ENCODE assay signal across 19 mouse cellular contexts in the genomic region with DNA sequence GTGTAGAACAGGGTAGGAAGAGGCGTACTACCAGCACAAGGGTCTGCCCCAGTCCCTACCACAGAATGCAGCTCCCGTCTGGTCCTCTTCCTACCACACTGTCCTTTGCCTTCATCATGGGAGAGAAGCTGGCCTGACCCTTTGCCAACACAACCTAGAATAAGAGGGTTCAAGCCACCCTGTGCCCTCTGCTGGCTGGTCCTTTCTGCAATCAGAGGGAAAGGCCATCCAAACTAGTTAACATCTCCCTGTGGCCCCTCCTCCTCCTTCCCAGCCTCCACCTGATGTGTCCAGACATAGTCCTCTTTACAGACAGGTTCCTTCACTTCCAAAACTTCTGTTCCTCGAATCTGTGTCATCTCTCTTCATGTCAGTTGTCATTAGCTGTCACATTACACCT.
A peak's percentile ranks its signal among the peaks of the same experiment; 100 is the strongest.
DNase-seq lines count a peak whose midpoint lies in the region; ATAC-seq and TF ChIP-seq lines count a peak whose summit lies in the region.
"Had no signal": no experiment of that assay in that cellular context is flagged by ENCODE, and none has a peak within 500 bp of the region (broad histone marks: within the 10 kb centered on the region; RNA-seq: fewer than 3 reads in every experiment).

No protein-coding gene starts in this region.

- no peaks in the 10 kb centered on the region for H3K36me3 ChIP-seq in midbrain, embryonic 11.5 days (ENCODE audit: control insufficient read depth, insufficient read depth, low read length)
- no peaks in the 10 kb centered on the region for H3K36me3 ChIP-seq in midbrain, embryonic 15.5 days (replicated peaks)
- H3K36me3 ChIP-seq in CH12.LX (replicated peaks in 1 of 2; ENCODE audit: control insufficient read depth in 1 of 2, insufficient read depth in 1 of 2, low read length in 1 of 2), result no peaks in the 10 kb centered on the region
- H3K36me3 ChIP-seq: G1E had no signal

- no peak for TF ChIP-seq EP300 in CH12.LX (IDR thresholded peaks at IDR 0.05; ENCODE audit: low read length)

- H3K4me2 ChIP-seq in midbrain, embryonic 11.5 days, result no peak overlapping the region
- no peak overlapping the region for H3K4me2 ChIP-seq in midbrain, embryonic 15.5 days
- no peak overlapping the region for H3K4me2 ChIP-seq in CH12.LX (ENCODE audit: insufficient read depth, low read depth, poor library complexity, severe bottlenecking)

- no peak overlapping the region for H3K9ac ChIP-seq in midbrain, embryonic 11.5 days (ENCODE audit: low read length)
- no peak overlapping the region for H3K9ac ChIP-seq in midbrain, embryonic 15.5 days
- no peak overlapping the region for H3K9ac ChIP-seq in CH12.LX (ENCODE audit: insufficient read depth, low read depth)

- ATAC-seq in midbrain, embryonic 11.5 days (ENCODE audit: low FRiP score), result no peak
- no peak for ATAC-seq in midbrain, embryonic 15.5 days (replicated peaks)
- ATAC-seq: activated CD4-positive, CD25-positive, alpha-beta regulatory T cell, adult 4 months; CD4-positive, CD25-positive, alpha-beta regulatory T cell, adult 4 months; Patski had no signal

- TF ChIP-seq RAD21 in CH12.LX (IDR thresholded peaks at IDR 0.05; ENCODE audit: low read depth, low read length), result peak; percentile 28

- H3K4me1 ChIP-seq in midbrain, embryonic 11.5 days (ENCODE audit: control insufficient read depth, insufficient read depth, low read length), result peaks cover 4% of the 10 kb centered on the region
- H3K4me1 ChIP-seq in midbrain, embryonic 15.5 days, result no peaks in the 10 kb centered on the region
- H3K4me1 ChIP-seq in CH12.LX (ENCODE audit: control insufficient read depth in 1 of 2, insufficient read depth in 2 of 2), result peaks cover 19 to 28% of the 10 kb centered on the region in 2 experiments

- no peak overlapping the region for H3K27ac ChIP-seq in midbrain, embryonic 11.5 days (ENCODE audit: low read depth, low read length)
- no peak overlapping the region for H3K27ac ChIP-seq in midbrain, embryonic 15.5 days
- no peak overlapping the region for H3K27ac ChIP-seq in CH12.LX (ENCODE audit: insufficient read depth, low read depth)

- peak in 1 of 2 experiments; percentile 60; a peak in 2 of 4 replicates for TF ChIP-seq CTCF in CH12.LX (conservative IDR thresholded peaks at IDR 0.05 in 1 of 2, IDR thresholded peaks at IDR 0.05 in 1 of 2; ENCODE audit: low read depth in 2 of 2, low read length in 2 of 2)

- WGBS in midbrain, embryonic 11.5 days, result 78% methylated on average over 3 of the region's 3 CpGs
- 80% methylated on average over 3 of the region's 3 CpGs for WGBS in midbrain, embryonic 15.5 days

- DNase-seq in midbrain, embryonic 11.5 days (ENCODE audit: low spot score, missing footprints), result peak; percentile 51
- DNase-seq in CH12.LX (ENCODE audit: extremely low read depth), result no peak
- no peak for DNase-seq in testis, postnatal 10 days (ENCODE audit: low spot score)
- DNase-seq: adrenal gland, adult 2 months; adrenal gland, adult 8-10 months; adrenal gland, postnatal 10 days; adrenal gland, postnatal 14 days; adrenal gland, postnatal 25 days; adrenal gland, postnatal 36 days; B cell, adult 2 months; cerebellum, adult 11 months; cerebellum, adult 11-12 months; cerebellum, adult 18-20 months; cerebellum, adult 2 months had no signal

- no peak for TF ChIP-seq POLR2A in CH12.LX (IDR thresholded peaks at IDR 0.05; ENCODE audit: low read depth, low read length)

- dilution Hi-C loops in CH12.LX (cut with MboI; ENCODE audit: extremely low pct_ligation_motif_present, extremely low pct_unique_long_range_greater_than_20kb, low sequenced_read_pairs), result no loop called here

- H3K9me3 ChIP-seq in midbrain, embryonic 11.5 days (ENCODE audit: control insufficient read depth, low read length), result no peaks in the 10 kb centered on the region
- H3K9me3 ChIP-seq in midbrain, embryonic 15.5 days, result no peaks in the 10 kb centered on the region
- no peaks in the 10 kb centered on the region for H3K9me3 ChIP-seq in CH12.LX (replicated peaks; ENCODE audit: low read length)
- H3K9me3 ChIP-seq: G1E had no signal

- H3K79me2 ChIP-seq in CH12.LX (replicated peaks; ENCODE audit: control insufficient read depth, extremely low read depth, insufficient read depth, poor library complexity, severe bottlenecking), result no peaks in the 10 kb centered on the region

- H3K27me3 ChIP-seq in midbrain, embryonic 11.5 days (ENCODE audit: control insufficient read depth, insufficient read depth, low read length), result no peaks in the 10 kb centered on the region
- no peaks in the 10 kb centered on the region for H3K27me3 ChIP-seq in midbrain, embryonic 15.5 days (replicated peaks)
- peaks cover 6% of the 10 kb centered on the region for H3K27me3 ChIP-seq in CH12.LX (replicated peaks)
- H3K27me3 ChIP-seq: Patski had no signal

- H3K4me3 ChIP-seq in midbrain, embryonic 11.5 days (ENCODE audit: low read depth, low read length), result no peak overlapping the region
- no peak overlapping the region for H3K4me3 ChIP-seq in midbrain, embryonic 15.5 days
- H3K4me3 ChIP-seq in CH12.LX (replicated peaks in 1 of 3; ENCODE audit: low read depth in 2 of 3, low read length in 2 of 3, poor library complexity in 1 of 3), result peak overlapping the region in 1 of 3 experiments; percentile 8

- in situ Hi-C loops in CH12.LX (cut with MboI; ENCODE audit: low pct_ligation_motif_present, low pct_unique_long_range_greater_than_20kb, low sequenced_read_pairs), result no loop called here

TF ChIP-seq in CH12.LX, 34 proteins besides CTCF, POLR2A, EP300 and RAD21:
- TF ChIP-seq SMC3 (IDR thresholded peaks at IDR 0.05; ENCODE audit: low read depth, low read length) (peak; percentile 61), NRF1 (IDR thresholded peaks at IDR 0.05; ENCODE audit: low read depth, low read length) (no peak)
